Comparison of ENCODE assay signal across 8 mouse cellular contexts in genomic region chr13:118403544-118403943, GRCm38 (mm10). TPM values are rescaled to one million over a fixed set of nuclear protein-coding genes. Genes with fewer than 3 reads are reported as not detected.
A peak's percentile ranks its signal among the peaks of the same experiment; 100 is the strongest.
DNase-seq lines count a peak whose midpoint lies in the region; ATAC-seq and TF ChIP-seq lines count a peak whose summit lies in the region.
"Had no signal": no experiment of that assay in that cellular context is flagged by ENCODE, and none has a peak within 500 bp of the region (broad histone marks: within the 10 kb centered on the region; RNA-seq: fewer than 3 reads in every experiment).

No protein-coding gene starts in this region.

- H3K27ac ChIP-seq in limb, embryonic 14.5 days (replicated peaks; ENCODE audit: low read depth, low read length), result no peak overlapping the region
- H3K27ac ChIP-seq in limb, embryonic 10.5 days, result no peak overlapping the region
- H3K27ac ChIP-seq in midbrain, postnatal 0 days (ENCODE audit: low read depth, low read length), result no peak overlapping the region
- H3K27ac ChIP-seq: neural tube, embryonic 13.5 days had no signal

- H3K4me3 ChIP-seq in limb, embryonic 14.5 days (replicated peaks; ENCODE audit: low read length), result no peak overlapping the region
- no peak overlapping the region for H3K4me3 ChIP-seq in limb, embryonic 10.5 days
- no peak overlapping the region for H3K4me3 ChIP-seq in midbrain, postnatal 0 days (ENCODE audit: low read depth, low read length)
- H3K4me3 ChIP-seq: neural tube, embryonic 13.5 days had no signal

- no peaks in the 10 kb centered on the region for H3K9me3 ChIP-seq in limb, embryonic 14.5 days (ENCODE audit: control insufficient read depth, low read length)
- no peaks in the 10 kb centered on the region for H3K9me3 ChIP-seq in limb, embryonic 10.5 days (replicated peaks)
- no peaks in the 10 kb centered on the region for H3K9me3 ChIP-seq in midbrain, postnatal 0 days (ENCODE audit: low read length)
- H3K9me3 ChIP-seq: neural tube, embryonic 13.5 days had no signal

- no peak for ATAC-seq in limb, embryonic 14.5 days (ENCODE audit: low FRiP score, low read depth)
- ATAC-seq in midbrain, postnatal 0 days (ENCODE audit: low FRiP score), result peak; percentile 77

- H3K9ac ChIP-seq in limb, embryonic 14.5 days (ENCODE audit: low read depth, low read length, severe bottlenecking), result no peak overlapping the region
- no peak overlapping the region for H3K9ac ChIP-seq in midbrain, postnatal 0 days (replicated peaks; ENCODE audit: low read length, poor library complexity, severe bottlenecking)
- H3K9ac ChIP-seq: neural tube, embryonic 13.5 days had no signal

- no peaks in the 10 kb centered on the region for H3K27me3 ChIP-seq in limb, embryonic 14.5 days (ENCODE audit: control insufficient read depth, insufficient read depth, low read length)
- H3K27me3 ChIP-seq in limb, embryonic 10.5 days (ENCODE audit: low read depth, poor library complexity, severe bottlenecking), result no peaks in the 10 kb centered on the region
- no peaks in the 10 kb centered on the region for H3K27me3 ChIP-seq in midbrain, postnatal 0 days (ENCODE audit: insufficient read depth, low read length)
- H3K27me3 ChIP-seq: neural tube, embryonic 13.5 days had no signal

- TF ChIP-seq CTCF in midbrain, postnatal 0 days (IDR thresholded peaks at IDR 0.05), result peak; percentile 84

- no peaks in the 10 kb centered on the region for H3K4me1 ChIP-seq in limb, embryonic 14.5 days (ENCODE audit: control insufficient read depth, insufficient read depth, low read length)
- H3K4me1 ChIP-seq in limb, embryonic 10.5 days, result peaks cover 10% of the 10 kb centered on the region
- H3K4me1 ChIP-seq in midbrain, postnatal 0 days (ENCODE audit: insufficient read depth, low read length), result no peaks in the 10 kb centered on the region
- H3K4me1 ChIP-seq: neural tube, embryonic 13.5 days had no signal

- no peaks in the 10 kb centered on the region for H3K36me3 ChIP-seq in limb, embryonic 14.5 days (ENCODE audit: control insufficient read depth, insufficient read depth, low read length)
- no peaks in the 10 kb centered on the region for H3K36me3 ChIP-seq in limb, embryonic 10.5 days
- H3K36me3 ChIP-seq in midbrain, postnatal 0 days (ENCODE audit: insufficient read depth, low read length), result no peaks in the 10 kb centered on the region
- H3K36me3 ChIP-seq: neural tube, embryonic 13.5 days had no signal

- DNase-seq in limb, embryonic 14.5 days (ENCODE audit: low spot score), result peak; percentile 83
- no peak for DNase-seq in limb, embryonic 10.5 days (ENCODE audit: low spot score)
- peak; percentile 83 for DNase-seq in NIH3T3 (ENCODE audit: low read depth)
- peak; percentile 87 for DNase-seq in embryo, embryonic 11 days
- DNase-seq in midbrain, postnatal 0 days (ENCODE audit: low spot score), result peak; percentile 87
- no peak for DNase-seq in ovary, adult 18-20 months (ENCODE audit: low spot score)
- no peak for DNase-seq in spleen, postnatal 4 days (ENCODE audit: low spot score in 2 of 2)

- H3K4me2 ChIP-seq in limb, embryonic 14.5 days (replicated peaks; ENCODE audit: low read depth, low read length, severe bottlenecking), result no peak overlapping the region
- H3K4me2 ChIP-seq in midbrain, postnatal 0 days (ENCODE audit: low read depth, low read length, poor library complexity, severe bottlenecking), result no peak overlapping the region
- H3K4me2 ChIP-seq: neural tube, embryonic 13.5 days had no signal

- no peak for TF ChIP-seq POLR2A in limb, embryonic 14.5 days (IDR thresholded peaks at IDR 0.05; ENCODE audit: borderline replicate concordance, extremely low read depth, insufficient read depth, insufficient read length)

RNA-seq across cellular contexts. Expression of gene Mrps30, which starts 16.5 kb away (rescaled TPM):
- polyA plus RNA-seq in limb, embryonic 14.5 days (2012; rRNA removed), result 21.1 and 23.1 TPM in 2 replicates
- 30.6 and 30.9 TPM in 2 replicates for polyA plus RNA-seq in limb, embryonic 14.5 days (2014; fragmentation: Nextera tagmentation; extraction: Ambion mirVana)
- 45.3 and 48.1 TPM in 2 replicates for polyA plus RNA-seq in limb, embryonic 10.5 days (2016; fragmentation: Nextera tagmentation; extraction: Ambion mirVana)
- total RNA-seq in midbrain, postnatal 0 days (2014; rRNA removed), result 21.2 and 26.5 TPM in 2 replicates
- polyA plus RNA-seq in midbrain, postnatal 0 days (2015; fragmentation: Nextera tagmentation; extraction: Ambion mirVana), result 29.5 and 31.2 TPM in 2 replicates

RNA-seq across cellular contexts. Expression of gene B430218F22Rik, which starts 17.1 kb away (rescaled TPM):
- polyA plus RNA-seq in limb, embryonic 14.5 days (2012; rRNA removed), result 0.33 and 0.38 TPM in 2 replicates
- 0.36 and 0.56 TPM in 2 replicates for polyA plus RNA-seq in limb, embryonic 14.5 days (2014; fragmentation: Nextera tagmentation; extraction: Ambion mirVana)
- polyA plus RNA-seq in limb, embryonic 10.5 days (2016; fragmentation: Nextera tagmentation; extraction: Ambion mirVana), result 1.3 and 1.9 TPM in 2 replicates
- total RNA-seq in midbrain, postnatal 0 days (2014; rRNA removed), result 0.44 and 2.3 TPM in 2 replicates
- 1.4 and 2.9 TPM in 2 replicates for polyA plus RNA-seq in midbrain, postnatal 0 days (2015; fragmentation: Nextera tagmentation; extraction: Ambion mirVana)

Comparison
In these comparisons a context has a peak if more than half of its experiments do, and no peak if none do; other contexts are left out.
1. DNase-seq: peak in limb, embryonic 14.5 days (single experiment), NIH3T3 (single experiment), embryo, embryonic 11 days (single experiment) and midbrain, postnatal 0 days (single experiment); none in limb, embryonic 10.5 days (single experiment), ovary, adult 18-20 months (single experiment) and spleen, postnatal 4 days (0 of 2).